Mouse (Mus musculus) C2C12 (cell line): Measurements from ENCODE around the gene Tex11.

Experiments
- CTCF ChIP-seq: IDR thresholded peaks from one replicate; pipeline ENCODE4 v1.5.1; 2011; ENCODE audit not compliant: control insufficient read depth, insufficient read depth, insufficient read length
- MYOG ChIP-seq: IDR thresholded peaks from one replicate; pipeline ENCODE4 v1.6.1; 2011; ENCODE audit not compliant: control insufficient read depth, insufficient read length; ENCODE audit errors: extremely low read depth
- USF1 ChIP-seq: IDR thresholded peaks from one replicate; pipeline ENCODE4 v1.6.1; 2011; ENCODE audit warnings: low read depth, mild to moderate bottlenecking, control low read depth, moderate library complexity

DNA sequence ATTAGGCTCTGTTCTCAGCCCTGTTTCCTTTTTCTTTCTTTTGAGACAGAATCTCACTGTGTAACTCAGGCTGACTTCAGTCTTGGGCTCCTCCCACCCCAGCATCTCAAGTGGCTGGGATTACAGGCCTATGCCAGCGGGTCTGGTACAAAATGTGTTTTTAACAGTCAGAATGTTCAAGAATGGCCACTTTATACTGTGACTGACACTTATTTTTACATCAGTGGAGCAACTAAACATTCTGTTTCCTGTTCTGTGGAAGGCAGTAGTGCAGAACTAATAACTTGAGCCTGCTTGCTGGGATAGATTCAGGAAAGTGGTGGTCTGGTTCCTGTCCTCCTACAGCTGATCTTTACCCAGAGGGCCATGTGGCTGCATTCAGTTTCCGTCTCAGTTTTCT lies 258.8 kb downstream of the Tex11 start:
- TF ChIP-seq CTCF: no peak
- TF ChIP-seq USF1: no peak
- no peak for TF ChIP-seq MYOG
